Mouse (Mus musculus) olfactory bulb, adult 2 months (tissue): ENCODE measurements at regions not wholly inside any gene's neighbourhood (a gene's known extent, or its start where the extent isn't known, plus 50 kb on each side); places are given as distances from the start of the nearest gene placed in this dataset.

Experiments used
- CTCF ChIP-seq: fragments of 200-500 bp; IDR thresholded peaks from 2 replicates; pipeline ENCODE4 v1.5.1; 2012; ENCODE audit warnings: low read depth, mild to moderate bottlenecking, low read length, moderate library complexity; ENCODE audit not compliant: insufficient read depth
- POLR2A ChIP-seq: fragments of 200-500 bp; IDR thresholded peaks from 2 replicates; pipeline ENCODE4 v1.6.1; 2012; ENCODE audit warnings: mild to moderate bottlenecking, low read depth, low read length, moderate library complexity; ENCODE audit not compliant: insufficient read depth

- TF ChIP-seq CTCF, result no peak
- TF ChIP-seq POLR2A, result no peak
Observed at GRCm38 (mm10) chr1:73538420-73538871, 522.7 kb upstream of the Tnp1 start.
